Mouse (Mus musculus) CH12.LX (cell line): ENCODE results near the gene Skap1. TPM values are rescaled to one million over a fixed set of nuclear protein-coding genes. Genes with fewer than 3 reads are reported as not detected.

Experiments used
- DNase-seq: peaks from one replicate; pipeline ENCODE4 v3.0.0-alpha.2; 2013; ENCODE audit errors: extremely low read depth
- H3K27ac ChIP-seq: 2 replicates; pipeline ENCODE4 v1.5.1; 2012; ENCODE audit warnings: low read depth, mild to moderate bottlenecking, control low read depth, moderate library complexity; ENCODE audit not compliant: insufficient read depth
- H3K27me3 ChIP-seq: replicated peaks from 2 replicates; pipeline ENCODE3; 2012; ENCODE audit warnings: inconsistent platforms
- H3K36me3 ChIP-seq, 2 experiments: replicated peaks in 1 of 2; 2 replicates each; pipeline versions ENCODE3 to v1.6.1; 2012; ENCODE audit warnings: inconsistent platforms in 1 of 2, low read length in 1 of 2, mild to moderate bottlenecking in 1 of 2, mixed read lengths in 1 of 2, moderate library complexity in 1 of 2; ENCODE audit not compliant: control insufficient read depth in 1 of 2, insufficient read depth in 1 of 2
- H3K4me1 ChIP-seq, 2 experiments: 2 replicates each; pipeline ENCODE4 v1.6.1; 2012; ENCODE audit warnings: inconsistent platforms in 1 of 2, moderate library complexity in 1 of 2; ENCODE audit not compliant: insufficient read depth in 2 of 2, control insufficient read depth in 1 of 2
- H3K4me2 ChIP-seq: 2 replicates; pipeline ENCODE4 v1.6.1; 2012; ENCODE audit warnings: low read depth, mild to moderate bottlenecking, control low read depth; ENCODE audit not compliant: poor library complexity, insufficient read depth, severe bottlenecking
- H3K4me3 ChIP-seq, 3 experiments: fragments of 150-350 bp in 1 of 3; sonication (generic) in 1 of 3; replicated peaks in 1 of 3; 2 replicates each; pipeline versions ENCODE3 to v1.5.1; 2011 to 2012; ENCODE audit warnings: low read depth in 2 of 3, low read length in 2 of 3, mild to moderate bottlenecking in 2 of 3, moderate library complexity in 2 of 3, control low read depth in 1 of 3, improper control_type of control experiment in 1 of 3, inconsistent platforms in 1 of 3, mixed read lengths in 1 of 3; ENCODE audit not compliant: poor library complexity in 1 of 3
- H3K79me2 ChIP-seq: replicated peaks from 2 replicates; pipeline ENCODE4 v1.6.1; 2012; ENCODE audit warnings: mild to moderate bottlenecking, moderate library complexity; ENCODE audit not compliant: control insufficient read depth, poor library complexity, insufficient read depth, severe bottlenecking; ENCODE audit errors: extremely low read depth
- H3K9ac ChIP-seq: 2 replicates; pipeline ENCODE4 v1.6.1; 2012; ENCODE audit warnings: low read depth, mild to moderate bottlenecking, control low read depth, moderate library complexity; ENCODE audit not compliant: insufficient read depth
- H3K9me3 ChIP-seq: replicated peaks from 2 replicates; pipeline ENCODE3; 2012; ENCODE audit warnings: low read length, inconsistent platforms, mixed read lengths
- CHD2 ChIP-seq: IDR thresholded peaks from 2 replicates; pipeline ENCODE4 v1.6.1; 2011; ENCODE audit warnings: low read length, improper control_type of control experiment
- CTCF ChIP-seq, 2 experiments: IDR thresholded peaks in 1 of 2; conservative IDR thresholded peaks in 1 of 2; 2 replicates each; pipeline ENCODE4 v1.5.1; 2011 to 2012; ENCODE audit warnings: low read depth in 2 of 2, low read length in 2 of 2, improper control_type of control experiment in 1 of 2, inconsistent platforms in 1 of 2, mild to moderate bottlenecking in 1 of 2, moderate library complexity in 1 of 2
- JUN ChIP-seq: IDR thresholded peaks from 2 replicates; pipeline ENCODE4 v1.6.1; 2011; ENCODE audit warnings: low read depth, mild to moderate bottlenecking, low read length, improper control_type of control experiment, moderate library complexity; ENCODE audit not compliant: insufficient read depth
- MEF2A ChIP-seq: IDR thresholded peaks from 2 replicates; pipeline ENCODE4 v1.6.1; 2014; ENCODE audit warnings: low read depth, mild to moderate bottlenecking, inconsistent platforms, low read length, improper control_type of control experiment, borderline replicate concordance
- RAD21 ChIP-seq: IDR thresholded peaks from 2 replicates; pipeline ENCODE4 v1.6.1; 2011; ENCODE audit warnings: low read depth, mild to moderate bottlenecking, low read length, improper control_type of control experiment, moderate library complexity
- UBTF ChIP-seq: IDR thresholded peaks from 2 replicates; pipeline ENCODE4 v1.6.1; 2012; ENCODE audit warnings: low read depth, mild to moderate bottlenecking, inconsistent platforms, low read length, improper control_type of control experiment, moderate library complexity
- ZNF384 ChIP-seq: IDR thresholded peaks from 2 replicates; pipeline ENCODE4 v1.6.1; 2012; ENCODE audit warnings: low read depth, low read length, improper control_type of control experiment, inconsistent platforms
- dilution Hi-C: fragments of 300-500 bp; cut with MboI; formaldehyde crosslinking; loops from 2 replicates; pipeline ENCODE4 v1.14.3; 2020; ENCODE audit warnings: low sequenced_read_pairs; ENCODE audit not compliant: extremely low pct_unique_long_range_greater_than_20kb, extremely low pct_ligation_motif_present
- in situ Hi-C: fragments of 300-500 bp; cut with MboI; formaldehyde crosslinking; loops from 3 replicates; pipeline ENCODE4 v1.14.3; 2019; ENCODE audit warnings: low sequenced_read_pairs, low pct_ligation_motif_present, low pct_unique_long_range_greater_than_20kb, mixed read lengths
- polyA plus RNA-seq: library from polyadenylated mRNA; unstranded; fragments of >175 nt; gene quantifications from 2 replicates; pipeline ENCODE4 v1.2.1, GENCODE M21; 2012; ENCODE audit warnings: low read depth; ENCODE audit not compliant: insufficient read length
- total RNA-seq, 2 experiments: library from RNA; depleted of rRNA; stranded (reverse); fragments of 300-350 nt in 1 of 2; fragments of >200 nt in 1 of 2; gene quantifications; 2 replicates each; pipeline ENCODE4 v1.2.3; 2012 to 2014

Skap1 gene
- total and polyA plus RNA-seq, 3 experiments, result not detected

- in situ Hi-C loops, result no loop called here
- DNase-seq, result no peak
Observed at GRCm38 (mm10) chr11:96735908-96736307, 271.5 kb downstream of the Skap1 start.

DNA sequence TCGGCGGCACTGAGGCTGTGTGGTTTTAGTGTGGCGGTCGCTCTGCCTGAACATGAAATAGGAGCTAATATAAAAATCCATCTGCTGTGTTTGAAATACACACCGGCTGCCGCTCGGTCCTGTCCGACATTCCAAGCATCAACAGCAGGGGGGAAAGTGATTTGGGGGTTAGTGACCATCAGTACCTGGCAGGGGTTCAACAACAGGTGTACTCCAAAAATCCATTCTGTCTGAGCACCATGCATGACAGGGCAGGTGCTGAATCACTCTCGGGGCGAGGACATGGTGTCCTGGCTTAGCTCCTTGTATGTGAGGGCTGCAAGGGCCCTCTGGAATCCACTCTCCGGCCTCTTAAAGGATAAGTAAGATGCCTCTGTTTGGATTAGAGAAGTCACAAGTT is 272.0 kb downstream of the Skap1 start:
- Histone ChIP-seq H3K27me3 (peaks cover 23% of the 10 kb centered on the region), H3K4me3 (no peak overlapping the region)
- DNase-seq, result no peak

More at GRCm38 (mm10) chr11:96735908-96736307, 271.5 kb downstream of the Skap1 start:
- Histone ChIP-seq H3K4me3 (no peak overlapping the region), H3K9me3 (no peaks in the 10 kb centered on the region), H3K27ac (no peak overlapping the region), H3K27me3 (peaks cover 22% of the 10 kb centered on the region), H3K9ac (no peak overlapping the region), H3K4me2 (no peak overlapping the region), H3K79me2 (no peaks in the 10 kb centered on the region), H3K4me1 (peaks cover 0 to 2% of the 10 kb centered on the region in 2 experiments; a peak in 1 of 4 replicates), H3K36me3 (no peaks in the 10 kb centered on the region)
- dilution Hi-C loops, result no loop called here
- TF ChIP-seq ZNF384 (no peak), CTCF (conservative IDR thresholded peaks at IDR 0.05 in 1 of 2, IDR thresholded peaks at IDR 0.05 in 1 of 2; ENCODE audit: low read depth in 2 of 2, low read length in 2 of 2) (0 out of 4 replicates have a peak, but pooled peaks of 1 of the 2 experiments have one; percentile 5)

GRCm38 (mm10) chr11:96737673-96738471 is 273.5 kb downstream of the Skap1 start:
- TF ChIP-seq CTCF (conservative IDR thresholded peaks at IDR 0.05 in 1 of 2, IDR thresholded peaks at IDR 0.05 in 1 of 2; ENCODE audit: low read depth in 2 of 2, low read length in 2 of 2), result peak in 1 of 2 experiments; percentile 53; a peak in 2 of 4 replicates
- peak; percentile 62; the same call in 1 of the 2 replicates for TF ChIP-seq CHD2
- peak; percentile 44 for TF ChIP-seq RAD21
- TF ChIP-seq MEF2A, result no peak

More for the DNA sequence above, 272.0 kb downstream of the Skap1 start:
- in situ Hi-C loops (no loop called here), dilution Hi-C loops (no loop called here)
- H3K9me3 ChIP-seq, result no peaks in the 10 kb centered on the region
- no peak overlapping the region for H3K27ac ChIP-seq
- H3K4me1 ChIP-seq, result peaks cover 0 to 2% of the 10 kb centered on the region in 2 experiments; a peak in 1 of 4 replicates
- H3K9ac ChIP-seq, result no peak overlapping the region
- H3K4me2 ChIP-seq, result no peak overlapping the region
- no peaks in the 10 kb centered on the region for H3K79me2 ChIP-seq
- no peak for TF ChIP-seq UBTF
- TF ChIP-seq JUN, result no peak
- H3K36me3 ChIP-seq, result no peaks in the 10 kb centered on the region

More at GRCm38 (mm10) chr11:96737673-96738471, 273.5 kb downstream of the Skap1 start:
- peaks cover 22% of the 10 kb centered on the region for H3K27me3 ChIP-seq
- in situ Hi-C loops (no loop called here), dilution Hi-C loops (no loop called here)
- no peaks in the 10 kb centered on the region for H3K9me3 ChIP-seq
- peaks cover 0 to 2% of the 10 kb centered on the region in 2 experiments; a peak in 1 of 4 replicates for H3K4me1 ChIP-seq
- H3K27ac ChIP-seq, result no peak overlapping the region
- H3K79me2 ChIP-seq, result no peaks in the 10 kb centered on the region
- no peak for DNase-seq
- no peaks in the 10 kb centered on the region for H3K36me3 ChIP-seq
- H3K4me3 ChIP-seq, result no peak overlapping the region
- no peak overlapping the region for H3K4me2 ChIP-seq
- no peak overlapping the region for H3K9ac ChIP-seq
